Mouse (Mus musculus) MEL (cell line): Measurements from ENCODE around the gene Eipr1. TPM values are rescaled to one million over a fixed set of nuclear protein-coding genes. Genes with fewer than 3 reads are reported as not detected.

Source experiments
- DNase-seq: peaks from one replicate; pipeline ENCODE4 v3.0.0; 2011; ENCODE audit warnings: low read depth, low spot score
- H3K27ac ChIP-seq: 2 replicates; pipeline ENCODE4 v1.5.1; 2012; ENCODE audit warnings: low read depth, mild to moderate bottlenecking, control low read depth, low read length, moderate library complexity; ENCODE audit not compliant: control insufficient read depth
- H3K27me3 ChIP-seq, 2 experiments: fragments of 150-350 bp in 1 of 2; sonication (generic) in 1 of 2; 2 replicates each; pipeline ENCODE4 v1.6.1; 2012; ENCODE audit warnings: low read length in 2 of 2, mild to moderate bottlenecking in 2 of 2, improper control_type of control experiment in 1 of 2, moderate library complexity in 1 of 2; ENCODE audit not compliant: insufficient read depth in 2 of 2, control insufficient read depth in 1 of 2
- H3K36me3 ChIP-seq, 2 experiments: 2 replicates each; pipeline ENCODE4 v1.6.1; 2012 to 2014; ENCODE audit warnings: low read length in 2 of 2, improper control_type of control experiment in 1 of 2, inconsistent platforms in 1 of 2, mild to moderate bottlenecking in 1 of 2; ENCODE audit not compliant: insufficient read depth in 2 of 2, control insufficient read depth in 1 of 2
- H3K4me1 ChIP-seq, 2 experiments: fragments of 150-350 bp in 1 of 2; sonication (generic) in 1 of 2; 2 replicates each; pipeline ENCODE4 v1.6.1; 2012; ENCODE audit warnings: low read length in 2 of 2, improper control_type of control experiment in 1 of 2, mild to moderate bottlenecking in 1 of 2; ENCODE audit not compliant: insufficient read depth in 2 of 2, control insufficient read depth in 1 of 2
- H3K4me3 ChIP-seq, 2 experiments: fragments of 150-350 bp in 1 of 2; sonication (generic) in 1 of 2; 2 replicates each; pipeline ENCODE4 v1.5.1; 2012; ENCODE audit warnings: low read depth in 2 of 2, low read length in 2 of 2, mild to moderate bottlenecking in 2 of 2, moderate library complexity in 2 of 2, control low read depth in 1 of 2, improper control_type of control experiment in 1 of 2; ENCODE audit not compliant: control insufficient read depth in 1 of 2, insufficient read depth in 1 of 2
- H3K79me2 ChIP-seq: 2 replicates; pipeline ENCODE4 v1.6.1; 2012; ENCODE audit warnings: mild to moderate bottlenecking, low read length, moderate library complexity; ENCODE audit not compliant: control insufficient read depth, poor library complexity, insufficient read depth
- H3K9ac ChIP-seq: 2 replicates; pipeline ENCODE4 v1.6.1; 2012; ENCODE audit warnings: low read depth, mild to moderate bottlenecking, control low read depth, low read length, moderate library complexity; ENCODE audit not compliant: control insufficient read depth, poor library complexity, severe bottlenecking
- H3K9me3 ChIP-seq: fragments of 150-350 bp; sonication (generic); replicated peaks from 2 replicates; pipeline ENCODE4 v1.6.1; 2012; ENCODE audit warnings: mild to moderate bottlenecking, low read length, improper control_type of control experiment, moderate library complexity; ENCODE audit not compliant: insufficient read depth
- BHLHE40 ChIP-seq: IDR thresholded peaks from 2 replicates; pipeline ENCODE4 v1.6.1; 2012; ENCODE audit warnings: low read depth, mild to moderate bottlenecking, inconsistent platforms, low read length, improper control_type of control experiment, borderline replicate concordance
- CHD2 ChIP-seq: IDR thresholded peaks from 2 replicates; pipeline ENCODE4 v1.6.1; 2011; ENCODE audit warnings: low read length, improper control_type of control experiment
- EP300 ChIP-seq, 2 experiments: IDR thresholded peaks; 2 replicates each; pipeline ENCODE4 v1.6.1; 2011; ENCODE audit warnings: improper control_type of control experiment in 2 of 2, low read length in 2 of 2, low read depth in 1 of 2, mild to moderate bottlenecking in 1 of 2
- HCFC1 ChIP-seq: IDR thresholded peaks from 2 replicates; pipeline ENCODE4 v1.6.1; 2012; ENCODE audit warnings: low read depth, mild to moderate bottlenecking, inconsistent platforms, low read length, improper control_type of control experiment, moderate library complexity
- JUND ChIP-seq: IDR thresholded peaks from 2 replicates; pipeline ENCODE4 v1.6.1; 2011; ENCODE audit warnings: low read depth, mild to moderate bottlenecking, improper control_type of control experiment, low read length
- KAT2A ChIP-seq: conservative IDR thresholded peaks from 2 replicates; pipeline ENCODE4 v1.6.1; 2012; ENCODE audit warnings: low read depth, low read length, improper control_type of control experiment, inconsistent platforms
- MAFK ChIP-seq: IDR thresholded peaks from 2 replicates; pipeline ENCODE4 v1.6.1; 2011; ENCODE audit warnings: low read depth, mild to moderate bottlenecking, low read length, improper control_type of control experiment, borderline replicate concordance
- MAZ ChIP-seq: IDR thresholded peaks from 2 replicates; pipeline ENCODE4 v1.6.1; 2012; ENCODE audit warnings: low read depth, mild to moderate bottlenecking, inconsistent platforms, low read length, improper control_type of control experiment
- MEF2A ChIP-seq: IDR thresholded peaks from 2 replicates; pipeline ENCODE4 v1.6.1; 2014; ENCODE audit warnings: low read depth, mild to moderate bottlenecking, inconsistent platforms, low read length, improper control_type of control experiment; ENCODE audit not compliant: poor library complexity, insufficient replicate concordance, severe bottlenecking; ENCODE audit errors: extremely low read depth
- MXI1 ChIP-seq: IDR thresholded peaks from 2 replicates; pipeline ENCODE4 v1.6.1; 2011; ENCODE audit warnings: mild to moderate bottlenecking, low read depth, low read length, improper control_type of control experiment
- MYB ChIP-seq: IDR thresholded peaks from 2 replicates; pipeline ENCODE4 v1.6.1; 2011; ENCODE audit warnings: mild to moderate bottlenecking, low read depth, low read length, improper control_type of control experiment
- MYC ChIP-seq: IDR thresholded peaks from 2 replicates; pipeline ENCODE4 v1.6.1; 2011; ENCODE audit warnings: low read depth, mild to moderate bottlenecking, low read length, improper control_type of control experiment, moderate library complexity
- POLR2AphosphoS5 ChIP-seq: IDR thresholded peaks from 2 replicates; pipeline ENCODE4 v1.6.1; 2012; ENCODE audit warnings: low read depth, borderline replicate concordance, mild to moderate bottlenecking, inconsistent platforms, low read length, moderate library complexity, mixed read lengths
- RCOR1 ChIP-seq: IDR thresholded peaks from 2 replicates; pipeline ENCODE4 v1.6.1; 2012; ENCODE audit warnings: low read depth, mild to moderate bottlenecking, inconsistent platforms, low read length, improper control_type of control experiment
- SIN3A ChIP-seq: IDR thresholded peaks from 2 replicates; pipeline ENCODE4 v1.6.1; 2012; ENCODE audit warnings: low read length, improper control_type of control experiment, inconsistent platforms
- SMC3 ChIP-seq: IDR thresholded peaks from 2 replicates; pipeline ENCODE4 v1.6.1; 2011; ENCODE audit warnings: low read depth, low read length, improper control_type of control experiment
- TAL1 ChIP-seq: IDR thresholded peaks from 2 replicates; pipeline ENCODE4 v1.6.1; 2012; ENCODE audit warnings: mild to moderate bottlenecking, inconsistent platforms, low read length, moderate library complexity, mixed read lengths
- TBP ChIP-seq: IDR thresholded peaks from 2 replicates; pipeline ENCODE4 v1.8.0; 2011; ENCODE audit warnings: low read depth, low read length, improper control_type of control experiment
- TCF12 ChIP-seq: IDR thresholded peaks from 2 replicates; pipeline ENCODE4 v1.6.1; 2014; ENCODE audit warnings: low read depth, mild to moderate bottlenecking, inconsistent platforms, low read length, improper control_type of control experiment, moderate library complexity
- USF1 ChIP-seq: IDR thresholded peaks from 2 replicates; pipeline ENCODE4 v1.6.1; 2014; ENCODE audit warnings: low read depth, mild to moderate bottlenecking, inconsistent platforms, low read length, improper control_type of control experiment, moderate library complexity
- ZMIZ1 ChIP-seq: IDR thresholded peaks from 2 replicates; pipeline ENCODE4 v1.6.1; 2012; ENCODE audit warnings: low read depth, mild to moderate bottlenecking, inconsistent platforms, low read length, improper control_type of control experiment, moderate library complexity
- polyA plus RNA-seq, 2 experiments: library from polyadenylated mRNA; stranded (reverse) in 1 of 2; unstranded in 1 of 2; fragments of >175 nt in 1 of 2; fragments of >200 nt in 1 of 2; gene quantifications; 2 replicates each; pipeline versions ENCODE4 v1.2.1 to v1.2.4; 2012; ENCODE audit warnings: low replicate concordance in 2 of 2, low read depth in 1 of 2; ENCODE audit not compliant: insufficient read length in 2 of 2, insufficient read depth in 1 of 2, missing spikeins in 1 of 2
- total RNA-seq: library from RNA; depleted of rRNA; stranded (reverse); fragments of 300-350 nt; gene quantifications from 2 replicates; pipeline ENCODE4 v1.2.3, GENCODE M21; 2012

The Eipr1 gene
- total and polyA plus RNA-seq, 3 experiments: 45.8 to 51.5 TPM; not detected in 1

DNA sequence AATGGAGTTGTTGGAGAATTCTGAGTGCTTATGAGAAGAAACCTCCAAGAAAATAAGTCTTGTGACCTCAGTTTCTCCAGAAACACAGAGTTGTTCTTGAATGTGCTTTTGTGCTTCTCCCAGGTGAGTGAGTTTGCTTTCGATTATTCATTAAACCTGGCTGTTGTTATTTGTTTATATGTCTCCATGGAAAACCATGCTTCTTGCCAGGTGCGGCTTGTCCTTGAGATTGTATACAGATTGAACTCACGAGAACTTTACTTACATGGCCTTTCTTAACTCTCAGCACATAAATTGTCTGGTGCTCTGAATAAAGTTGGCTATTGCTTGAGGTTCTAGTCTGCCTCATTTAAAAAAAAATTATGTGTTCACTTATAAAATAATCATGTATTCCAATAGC, 150.5 kb downstream of the Eipr1 start:
- TF ChIP-seq SMC3: no peak
- no peak for TF ChIP-seq MYB
- TF ChIP-seq TCF12: no peak
- no peak for TF ChIP-seq MAFK
- no peak for TF ChIP-seq TBP
- no peak for TF ChIP-seq MXI1
- TF ChIP-seq SIN3A: no peak
- H3K27me3 ChIP-seq: no peaks in the 10 kb centered on the region; a peak in 1 of 4 replicates
- no peak overlapping the region for H3K4me3 ChIP-seq
- DNase-seq: no peak
- no peaks in the 10 kb centered on the region for H3K4me1 ChIP-seq
- H3K9me3 ChIP-seq: no peaks in the 10 kb centered on the region
- H3K9ac ChIP-seq: no peak overlapping the region
- H3K36me3 ChIP-seq: no peaks in the 10 kb centered on the region
- H3K79me2 ChIP-seq: no peaks in the 10 kb centered on the region
- H3K27ac ChIP-seq: no peak overlapping the region

DNA sequence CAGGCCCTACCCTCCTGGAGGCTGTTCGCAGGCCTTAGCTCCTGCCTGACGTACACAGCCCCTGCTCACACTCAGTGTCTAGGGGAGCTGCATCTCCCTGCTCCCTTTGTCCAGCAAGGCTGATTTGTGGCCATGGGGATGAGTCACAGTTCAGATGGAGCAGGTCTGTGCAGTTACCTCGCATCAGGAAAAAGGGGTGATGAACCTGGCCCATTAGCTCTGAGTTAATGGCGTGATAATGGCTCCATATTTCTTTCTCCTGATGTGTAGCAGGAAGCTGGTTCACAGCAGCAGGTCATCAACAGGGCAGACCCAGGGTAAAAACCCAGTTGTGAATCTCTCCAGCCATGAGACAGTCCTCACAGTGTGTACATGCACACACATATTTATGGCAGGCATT, 151.5 kb downstream of the Eipr1 start:
- no peaks in the 10 kb centered on the region; a peak in 1 of 4 replicates for H3K27me3 ChIP-seq

DNA sequence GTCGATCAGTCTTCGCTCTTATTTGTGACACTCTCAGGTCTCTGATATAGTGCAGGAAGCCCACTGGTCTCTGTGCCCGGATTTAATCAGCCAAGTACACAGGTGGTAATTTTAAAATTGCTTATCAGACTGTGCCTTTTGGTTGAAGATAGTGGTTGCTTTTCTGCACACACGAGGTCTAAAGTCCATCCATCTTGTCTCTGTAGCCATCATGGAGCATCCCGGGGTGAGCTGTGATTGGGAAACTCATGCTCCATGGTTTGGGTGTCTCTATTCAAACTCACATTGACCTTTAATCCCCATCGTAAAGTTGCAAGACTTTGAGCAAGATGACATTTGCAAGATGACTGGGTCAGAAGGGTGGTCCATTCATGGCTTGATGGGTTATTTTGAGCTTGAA, 153.9 kb downstream of the Eipr1 start:
- Histone ChIP-seq H3K9me3 (no peaks in the 10 kb centered on the region), H3K4me3 (no peak overlapping the region), H3K27ac (no peak overlapping the region), H3K36me3 (no peaks in the 10 kb centered on the region), H3K4me1 (no peaks in the 10 kb centered on the region), H3K79me2 (no peaks in the 10 kb centered on the region), H3K9ac (no peak overlapping the region), H3K27me3 (no peaks in the 10 kb centered on the region)
- no peak for DNase-seq
- no peak for TF ChIP-seq TBP
- no peak for TF ChIP-seq RCOR1
- TF ChIP-seq SMC3: no peak

More for the DNA sequence above, 151.5 kb downstream of the Eipr1 start:
- DNase-seq: no peak
- no peak overlapping the region for H3K27ac ChIP-seq
- H3K4me3 ChIP-seq: no peak overlapping the region
- no peak overlapping the region for H3K9ac ChIP-seq
- no peaks in the 10 kb centered on the region for H3K4me1 ChIP-seq
- TF ChIP-seq MAZ: no peak
- no peak for TF ChIP-seq HCFC1
- no peak for TF ChIP-seq KAT2A
- no peak for TF ChIP-seq EP300 (IDR thresholded peaks at IDR 0.05; ENCODE audit: low read depth in 1 of 2, low read length in 2 of 2)
- TF ChIP-seq MYC: no peak
- no peak for TF ChIP-seq RCOR1
- no peak for TF ChIP-seq MEF2A
- no peak for TF ChIP-seq POLR2AphosphoS5
- no peak for TF ChIP-seq CHD2
- no peak for TF ChIP-seq JUND
- TF ChIP-seq MXI1: no peak
- no peak for TF ChIP-seq TAL1
- no peak for TF ChIP-seq ZMIZ1
- no peak for TF ChIP-seq BHLHE40
- TF ChIP-seq USF1: no peak
- H3K36me3 ChIP-seq: no peaks in the 10 kb centered on the region
- H3K9me3 ChIP-seq: no peaks in the 10 kb centered on the region
- H3K79me2 ChIP-seq: no peaks in the 10 kb centered on the region
